Mouse (Mus musculus) CH12.LX (cell line): ENCODE measurements around the gene Hormad1.

Source experiments
- CTCF ChIP-seq, 2 experiments: IDR thresholded peaks in 1 of 2; conservative IDR thresholded peaks in 1 of 2; 2 replicates each; pipeline ENCODE4 v1.5.1; 2011 to 2012; ENCODE audit warnings: low read depth in 2 of 2, low read length in 2 of 2, improper control_type of control experiment in 1 of 2, inconsistent platforms in 1 of 2, mild to moderate bottlenecking in 1 of 2, moderate library complexity in 1 of 2
- EP300 ChIP-seq: IDR thresholded peaks from 2 replicates; pipeline ENCODE4 v1.6.1; 2011; ENCODE audit warnings: low read length, improper control_type of control experiment
- HCFC1 ChIP-seq: IDR thresholded peaks from 2 replicates; pipeline ENCODE4 v1.6.1; 2012; ENCODE audit warnings: low read depth, mild to moderate bottlenecking, inconsistent platforms, low read length, improper control_type of control experiment
- MAFK ChIP-seq: IDR thresholded peaks from 2 replicates; pipeline ENCODE4 v1.6.1; 2011; ENCODE audit warnings: low read length, improper control_type of control experiment; ENCODE audit not compliant: insufficient replicate concordance
- MAX ChIP-seq: IDR thresholded peaks from 2 replicates; pipeline ENCODE4 v1.6.1; 2011; ENCODE audit warnings: low read length, improper control_type of control experiment
- MEF2A ChIP-seq: IDR thresholded peaks from 2 replicates; pipeline ENCODE4 v1.6.1; 2014; ENCODE audit warnings: low read depth, mild to moderate bottlenecking, inconsistent platforms, low read length, improper control_type of control experiment, borderline replicate concordance
- PAX5 ChIP-seq: IDR thresholded peaks from 2 replicates; pipeline ENCODE4 v1.6.1; 2012; ENCODE audit warnings: low read length, inconsistent platforms, mixed read lengths
- POLR2A ChIP-seq: IDR thresholded peaks from 2 replicates; pipeline ENCODE4 v1.6.1; 2011; ENCODE audit warnings: low read depth, mild to moderate bottlenecking, improper control_type of control experiment, low read length
- RAD21 ChIP-seq: IDR thresholded peaks from 2 replicates; pipeline ENCODE4 v1.6.1; 2011; ENCODE audit warnings: low read depth, mild to moderate bottlenecking, low read length, improper control_type of control experiment, moderate library complexity
- ZNF384 ChIP-seq: IDR thresholded peaks from 2 replicates; pipeline ENCODE4 v1.6.1; 2012; ENCODE audit warnings: low read depth, low read length, improper control_type of control experiment, inconsistent platforms

GRCm38 (mm10) chr3:95511611-95512180, 47.8 kb upstream of the Hormad1 start:
- no peak for TF ChIP-seq EP300
- TF ChIP-seq POLR2A = no peak
- TF ChIP-seq HCFC1 = no peak
- TF ChIP-seq ZNF384 = peak; percentile 85
- TF ChIP-seq PAX5 = no peak
- no peak for TF ChIP-seq MAX
- no peak for TF ChIP-seq MAFK
- TF ChIP-seq MEF2A = no peak
- TF ChIP-seq CTCF (conservative IDR thresholded peaks at IDR 0.05 in 1 of 2, IDR thresholded peaks at IDR 0.05 in 1 of 2; ENCODE audit: low read depth in 2 of 2, low read length in 2 of 2) = no peak
- no peak for TF ChIP-seq RAD21
